Mouse (Mus musculus): ENCODE results near the gene Galnt14. TPM values are rescaled to one million over a fixed set of nuclear protein-coding genes. Genes with fewer than 3 reads are reported as not detected.

The Galnt14 gene
- polyA plus RNA-seq, 2 experiments, result 0.03 to 0.08 TPM

DNA sequence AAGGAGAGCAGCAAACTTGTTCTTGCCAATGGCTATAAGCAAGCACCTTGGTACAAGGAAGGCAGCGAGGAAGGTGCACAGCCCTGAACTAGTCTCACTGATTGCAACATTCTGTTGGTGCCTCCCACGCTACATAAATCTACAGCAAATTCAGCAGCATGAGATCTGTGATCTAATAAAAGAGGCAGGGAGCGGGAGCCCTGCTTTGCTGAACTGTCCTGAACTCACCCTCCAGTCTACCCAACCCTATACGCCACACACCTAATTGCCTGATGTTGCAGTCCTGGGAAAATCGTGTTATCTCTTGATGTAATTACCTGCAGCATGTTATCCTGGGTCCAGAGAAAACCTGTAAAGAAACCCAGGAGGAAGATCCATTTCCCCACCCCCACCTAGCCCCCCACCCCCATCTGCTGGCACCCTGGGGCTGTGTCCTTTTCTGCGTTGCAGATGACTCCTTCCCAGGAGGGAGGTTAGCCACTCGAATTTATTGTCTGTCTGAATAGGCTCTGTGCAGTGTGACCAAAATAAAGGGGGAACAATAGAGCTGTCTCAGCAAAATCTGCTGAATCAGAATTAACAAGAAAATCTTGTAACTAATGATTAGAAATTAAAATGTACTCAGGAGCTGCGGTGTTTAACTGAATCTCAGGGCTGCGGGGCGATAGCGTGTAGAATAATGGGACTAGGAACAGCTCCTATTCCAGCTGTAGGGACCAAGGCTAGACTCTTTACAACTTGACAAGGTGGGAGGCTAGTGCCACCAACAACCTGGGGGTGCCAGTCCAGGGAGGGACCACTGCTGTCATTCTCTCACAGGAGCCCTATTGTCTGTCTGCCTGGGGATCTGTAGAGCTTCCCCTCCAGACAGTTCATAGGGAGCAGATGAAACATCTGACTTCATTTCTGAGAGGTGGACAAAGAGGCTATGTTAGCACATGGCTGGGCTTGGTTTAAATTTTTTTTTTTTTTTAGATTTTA lies 232.9 kb downstream of the Galnt14 start:
- Histone ChIP-seq H3K4me2 (ENCODE audit: low read depth) (no peak overlapping the region), H3K36me3 (replicated peaks; ENCODE audit: control insufficient read depth, insufficient read depth, low read depth) (no peaks in the 10 kb centered on the region), H3K27ac (no peak overlapping the region), H3K4me1 (replicated peaks; ENCODE audit: control insufficient read depth in 2 of 2, insufficient read depth in 2 of 2, low read length in 1 of 2) (no peaks in the 10 kb centered on the region), H3K9me3 (ENCODE audit: control insufficient read depth, low read length) (no peaks in the 10 kb centered on the region), H3K4me3 (ENCODE audit: insufficient read depth in 1 of 2, low read depth in 2 of 2, low read length in 2 of 2) (no peak overlapping the region), H3K9ac (replicated peaks) (no peak overlapping the region), H3K27me3 (ENCODE audit: control insufficient read depth, insufficient read depth, low read length) (no peaks in the 10 kb centered on the region)
- no peak for DNase-seq (ENCODE audit: low read depth in 3 of 3, low spot score in 3 of 3)
- ATAC-seq (ENCODE audit: insufficient read depth), result no peak
- TF ChIP-seq EP300 (IDR thresholded peaks at IDR 0.05; ENCODE audit: low read depth) (no peak), CTCF (IDR thresholded peaks at IDR 0.05; ENCODE audit: low read depth) (no peak)
- WGBS (ENCODE audit: insufficient replicate concordance), result 55% methylated on average over 11 of the region's 11 CpGs

DNA sequence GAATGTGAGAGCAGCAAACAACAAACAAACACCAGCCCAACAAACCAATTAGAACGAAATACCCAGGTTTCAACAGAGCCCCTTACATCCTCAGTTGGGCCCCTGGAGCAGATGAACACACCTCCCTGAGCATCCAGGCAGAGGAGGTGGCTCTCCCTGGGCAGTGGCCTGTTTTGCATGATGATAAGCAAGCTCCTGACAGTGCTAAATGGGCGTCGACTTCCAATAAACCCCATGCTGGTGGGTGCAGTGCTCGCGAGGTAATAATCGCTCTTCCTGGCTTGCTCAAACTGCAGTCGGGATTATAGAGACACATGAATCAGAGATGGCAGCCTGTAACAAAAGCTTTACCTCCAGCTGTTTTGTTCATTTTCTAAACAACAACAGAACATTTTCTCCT lies 235.9 kb downstream of the Galnt14 start:
- H3K9ac ChIP-seq (replicated peaks), result no peak overlapping the region
- no peak overlapping the region for H3K27ac ChIP-seq
- no peaks in the 10 kb centered on the region for H3K36me3 ChIP-seq (replicated peaks; ENCODE audit: control insufficient read depth, insufficient read depth, low read depth)
- ATAC-seq (ENCODE audit: insufficient read depth) (no peak), DNase-seq (ENCODE audit: low read depth in 3 of 3, low spot score in 3 of 3) (no peak)
- WGBS (ENCODE audit: insufficient replicate concordance), result 46% methylated on average over 7 of the region's 7 CpGs
- no peak overlapping the region for H3K4me3 ChIP-seq (ENCODE audit: insufficient read depth in 1 of 2, low read depth in 2 of 2, low read length in 2 of 2)
- H3K9me3 ChIP-seq (ENCODE audit: control insufficient read depth, low read length), result no peaks in the 10 kb centered on the region
- TF ChIP-seq EP300 (IDR thresholded peaks at IDR 0.05; ENCODE audit: low read depth) (no peak), CTCF (IDR thresholded peaks at IDR 0.05; ENCODE audit: low read depth) (no peak)
- H3K27me3 ChIP-seq (ENCODE audit: control insufficient read depth, insufficient read depth, low read length), result no peaks in the 10 kb centered on the region
- H3K4me2 ChIP-seq (ENCODE audit: low read depth), result no peak overlapping the region
- no peaks in the 10 kb centered on the region for H3K4me1 ChIP-seq (replicated peaks; ENCODE audit: control insufficient read depth in 2 of 2, insufficient read depth in 2 of 2, low read length in 1 of 2)

- no peaks in the 10 kb centered on the region for H3K4me1 ChIP-seq (replicated peaks; ENCODE audit: control insufficient read depth in 2 of 2, insufficient read depth in 2 of 2, low read length in 1 of 2)
- H3K4me3 ChIP-seq (ENCODE audit: insufficient read depth in 1 of 2, low read depth in 2 of 2, low read length in 2 of 2), result no peak overlapping the region
- no peak for DNase-seq (ENCODE audit: low read depth in 3 of 3, low spot score in 3 of 3)
- TF ChIP-seq EP300 (IDR thresholded peaks at IDR 0.05; ENCODE audit: low read depth) (no peak), CTCF (IDR thresholded peaks at IDR 0.05; ENCODE audit: low read depth) (no peak)
- H3K4me2 ChIP-seq (ENCODE audit: low read depth), result no peak overlapping the region
- H3K9ac ChIP-seq (replicated peaks), result no peak overlapping the region
- WGBS (ENCODE audit: insufficient replicate concordance), result 49% methylated on average over 3 of the region's 3 CpGs
- H3K36me3 ChIP-seq (replicated peaks; ENCODE audit: control insufficient read depth, insufficient read depth, low read depth), result no peaks in the 10 kb centered on the region
- ATAC-seq (ENCODE audit: insufficient read depth), result no peak
- no peaks in the 10 kb centered on the region for H3K9me3 ChIP-seq (ENCODE audit: control insufficient read depth, low read length)
- H3K27me3 ChIP-seq (ENCODE audit: control insufficient read depth, insufficient read depth, low read length), result no peaks in the 10 kb centered on the region
- H3K27ac ChIP-seq, result no peak overlapping the region
These were observed 237.2 kb downstream of the Galnt14 start for GRCm38 (mm10) chr17:73473012-73473411.

DNA sequence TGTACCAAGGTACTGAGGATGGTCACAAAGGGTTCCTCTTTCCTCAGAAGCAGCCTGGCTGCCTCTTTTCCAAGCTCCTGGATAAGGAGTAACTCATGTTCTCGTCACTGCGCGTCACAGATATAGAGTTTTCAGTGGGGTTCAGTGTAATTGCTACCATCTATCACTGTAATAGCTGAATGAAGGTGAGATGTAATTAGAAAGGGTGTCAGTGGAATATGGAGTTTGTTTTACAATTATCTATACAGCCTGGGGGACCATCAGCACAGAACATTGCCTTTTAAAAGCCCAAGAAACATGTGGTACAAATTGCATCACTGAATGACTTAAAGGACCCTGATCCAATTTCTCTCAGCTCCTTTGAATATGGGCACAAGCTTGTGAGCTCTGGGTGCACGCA lies 249.4 kb downstream of the Galnt14 start:
- no peak for DNase-seq (ENCODE audit: low read depth in 3 of 3, low spot score in 3 of 3)
- no peak overlapping the region for H3K4me3 ChIP-seq (ENCODE audit: insufficient read depth in 1 of 2, low read depth in 2 of 2, low read length in 2 of 2)
- no peak for TF ChIP-seq CTCF (IDR thresholded peaks at IDR 0.05; ENCODE audit: low read depth)
- no peak for TF ChIP-seq EP300 (IDR thresholded peaks at IDR 0.05; ENCODE audit: low read depth)
- H3K4me2 ChIP-seq (ENCODE audit: low read depth), result no peak overlapping the region
- H3K27me3 ChIP-seq (ENCODE audit: control insufficient read depth, insufficient read depth, low read length), result no peaks in the 10 kb centered on the region
- 61% methylated on average over 4 of the region's 4 CpGs for WGBS (ENCODE audit: insufficient replicate concordance)
- H3K9me3 ChIP-seq (ENCODE audit: control insufficient read depth, low read length), result no peaks in the 10 kb centered on the region
- no peaks in the 10 kb centered on the region for H3K36me3 ChIP-seq (replicated peaks; ENCODE audit: control insufficient read depth, insufficient read depth, low read depth)
- no peak overlapping the region for H3K9ac ChIP-seq (replicated peaks)
- H3K27ac ChIP-seq, result no peak overlapping the region
- no peak for ATAC-seq (ENCODE audit: insufficient read depth)
- no peaks in the 10 kb centered on the region for H3K4me1 ChIP-seq (replicated peaks; ENCODE audit: control insufficient read depth in 2 of 2, insufficient read depth in 2 of 2, low read length in 1 of 2)

GRCm38 (mm10) chr17:73458741-73459140 lies 251.5 kb downstream of the Galnt14 start:
- no peaks in the 10 kb centered on the region for H3K9me3 ChIP-seq (ENCODE audit: control insufficient read depth, low read length)
- H3K27me3 ChIP-seq (ENCODE audit: control insufficient read depth, insufficient read depth, low read length), result no peaks in the 10 kb centered on the region
- H3K27ac ChIP-seq, result no peak overlapping the region
- TF ChIP-seq CTCF (IDR thresholded peaks at IDR 0.05; ENCODE audit: low read depth) (no peak), EP300 (IDR thresholded peaks at IDR 0.05; ENCODE audit: low read depth) (no peak)
- no peaks in the 10 kb centered on the region for H3K4me1 ChIP-seq (replicated peaks; ENCODE audit: control insufficient read depth in 2 of 2, insufficient read depth in 2 of 2, low read length in 1 of 2)
- H3K4me3 ChIP-seq (ENCODE audit: insufficient read depth in 1 of 2, low read depth in 2 of 2, low read length in 2 of 2), result no peak overlapping the region
- ATAC-seq (ENCODE audit: insufficient read depth), result no peak
- DNase-seq (ENCODE audit: low read depth in 3 of 3, low spot score in 3 of 3), result no peak
- no peak overlapping the region for H3K4me2 ChIP-seq (ENCODE audit: low read depth)
- no peaks in the 10 kb centered on the region for H3K36me3 ChIP-seq (replicated peaks; ENCODE audit: control insufficient read depth, insufficient read depth, low read depth)
- H3K9ac ChIP-seq (replicated peaks), result no peak overlapping the region
- WGBS (ENCODE audit: insufficient replicate concordance), result 52% methylated on average over 4 of the region's 4 CpGs

All from liver, embryonic 14.5 days (tissue).